Mouse (Mus musculus) ES-Bruce4 (cell line): Measurements from ENCODE around the gene Hras.

Source experiments
- CTCF ChIP-seq: IDR thresholded peaks from one replicate; pipeline ENCODE4 v1.8.1; 2011; ENCODE audit warnings: low read depth, low read length
- EP300 ChIP-seq: IDR thresholded peaks from 2 replicates; pipeline ENCODE4 v1.6.1; 2011; ENCODE audit warnings: low read depth, low read length; ENCODE audit not compliant: insufficient read depth
- POLR2A ChIP-seq: IDR thresholded peaks from one replicate; pipeline ENCODE4 v1.8.1; 2011; ENCODE audit warnings: low read length; ENCODE audit not compliant: insufficient read depth

GRCm38 (mm10) chr7:141143861-141144260 lies 49.9 kb downstream of the Hras start:
- TF ChIP-seq EP300 (no peak), CTCF (no peak), POLR2A (no peak)
